Mouse (Mus musculus) thymus, adult 2 months (tissue): ENCODE results near the gene Snx11. TPM values are rescaled to one million over a fixed set of nuclear protein-coding genes. Genes with fewer than 3 reads are reported as not detected.

ENCODE experiments used
- DNase-seq: peaks from one replicate; pipeline ENCODE4 v3.0.0; 2021
- H3K27ac ChIP-seq: fragments of 200-500 bp; 2 replicates; pipeline ENCODE4 v1.5.1; 2012; ENCODE audit warnings: low read length, control low read depth; ENCODE audit not compliant: control insufficient read depth, insufficient read depth
- H3K27me3 ChIP-seq: fragments of 200-500 bp; 2 replicates; pipeline ENCODE4 v1.6.1; 2012; ENCODE audit warnings: mild to moderate bottlenecking, low read length, moderate library complexity, mixed read lengths; ENCODE audit not compliant: control insufficient read depth, insufficient read depth
- H3K36me3 ChIP-seq: fragments of 200-500 bp; 2 replicates; pipeline ENCODE4 v1.6.1; 2012; ENCODE audit warnings: mild to moderate bottlenecking, low read length, moderate library complexity; ENCODE audit not compliant: control insufficient read depth, insufficient read depth
- H3K4me1 ChIP-seq: fragments of 200-500 bp; replicated peaks from 2 replicates; pipeline ENCODE4 v1.6.1; 2012; ENCODE audit warnings: low read length; ENCODE audit not compliant: control insufficient read depth, insufficient read depth
- H3K4me3 ChIP-seq: fragments of 200-500 bp; 2 replicates; pipeline ENCODE4 v1.5.1; 2012; ENCODE audit warnings: mild to moderate bottlenecking, low read length, control low read depth, moderate library complexity; ENCODE audit not compliant: control insufficient read depth, insufficient read depth
- CTCF ChIP-seq: fragments of 200-500 bp; IDR thresholded peaks from 2 replicates; pipeline ENCODE4 v1.5.1; 2012; ENCODE audit warnings: mild to moderate bottlenecking, control low read depth, low read length, moderate library complexity, borderline replicate concordance; ENCODE audit not compliant: control insufficient read depth, poor library complexity, insufficient read depth; ENCODE audit errors: extremely low read depth
- POLR2A ChIP-seq: fragments of 200-500 bp; IDR thresholded peaks from 2 replicates; pipeline ENCODE4 v1.6.1; 2012; ENCODE audit warnings: mild to moderate bottlenecking, low read length, control low read depth, moderate library complexity; ENCODE audit not compliant: control insufficient read depth, poor library complexity, insufficient read depth; ENCODE audit errors: extremely low read depth
- WGBS: fragments of 180-500 bp; shearing (Covaris S2); methylation state at CpG from one replicate; pipeline ENCODE4 v1.1.7; 2018; 5-methylcytosine and 5-hydroxymethylcytosine counted together
- polyA plus RNA-seq: library from polyadenylated mRNA; depleted of rRNA; stranded (reverse); fragments of >200 nt; gene quantifications from 2 replicates; pipeline ENCODE4 v1.2.3, GENCODE M21; 2012

The Snx11 gene
- polyA plus RNA-seq, 1 experiment, result 25.0 TPM

DNA sequence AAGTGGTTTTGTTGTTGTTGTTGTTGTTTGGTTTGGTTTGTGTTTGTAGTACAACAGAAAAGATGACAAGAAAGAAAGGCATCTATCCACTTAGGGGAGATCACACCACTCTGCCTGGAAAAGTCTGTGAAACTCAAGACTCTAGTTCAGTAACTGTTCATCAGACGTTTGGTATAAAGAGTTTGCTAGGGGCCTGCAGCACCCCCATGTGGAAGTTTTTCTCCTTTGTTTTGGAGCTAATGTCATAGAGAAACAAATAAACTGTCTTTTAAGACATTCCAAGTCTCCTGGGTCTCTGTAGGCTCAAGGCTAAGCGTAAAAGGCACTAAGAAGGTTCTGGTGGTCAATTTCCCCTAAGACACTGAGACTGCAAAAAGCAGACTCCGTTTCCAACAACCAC, 1.3 kb downstream of the Snx11 start:
- Histone ChIP-seq H3K27me3 (no peaks in the 10 kb centered on the region), H3K27ac (no peak overlapping the region), H3K36me3 (no peaks in the 10 kb centered on the region), H3K4me1 (peaks cover 7% of the 10 kb centered on the region), H3K4me3 (no peak overlapping the region)
- no peak for DNase-seq
- WGBS, result 73% methylated on average over 3 of the region's 3 CpGs
- no peak for TF ChIP-seq POLR2A
- no peak for TF ChIP-seq CTCF

DNA sequence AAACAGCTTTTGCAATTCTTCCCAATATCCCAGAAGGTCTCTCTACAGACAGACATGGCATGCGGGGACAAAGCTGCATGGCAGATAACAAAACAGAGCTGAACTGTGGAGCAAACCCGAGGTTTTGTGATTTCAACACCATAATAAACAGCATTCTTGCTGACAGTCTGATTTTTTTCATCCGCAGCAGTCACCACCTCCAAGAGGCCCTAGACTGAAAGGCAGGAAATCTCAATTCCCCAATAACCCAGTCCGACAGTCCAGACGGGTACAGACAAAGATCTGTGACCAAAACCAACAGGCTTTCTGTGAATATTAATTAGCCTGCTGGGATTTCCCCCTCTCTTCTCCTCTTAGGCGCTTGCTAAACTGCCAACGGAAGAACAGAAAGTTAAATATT, 1.7 kb downstream of the Snx11 start:
- 84% methylated on average over 7 of the region's 7 CpGs for WGBS
- Histone ChIP-seq H3K4me1 (peaks cover 7% of the 10 kb centered on the region), H3K36me3 (no peaks in the 10 kb centered on the region), H3K4me3 (no peak overlapping the region), H3K27ac (no peak overlapping the region), H3K27me3 (no peaks in the 10 kb centered on the region)
- TF ChIP-seq POLR2A (no peak), CTCF (no peak)
- no peak for DNase-seq

DNA sequence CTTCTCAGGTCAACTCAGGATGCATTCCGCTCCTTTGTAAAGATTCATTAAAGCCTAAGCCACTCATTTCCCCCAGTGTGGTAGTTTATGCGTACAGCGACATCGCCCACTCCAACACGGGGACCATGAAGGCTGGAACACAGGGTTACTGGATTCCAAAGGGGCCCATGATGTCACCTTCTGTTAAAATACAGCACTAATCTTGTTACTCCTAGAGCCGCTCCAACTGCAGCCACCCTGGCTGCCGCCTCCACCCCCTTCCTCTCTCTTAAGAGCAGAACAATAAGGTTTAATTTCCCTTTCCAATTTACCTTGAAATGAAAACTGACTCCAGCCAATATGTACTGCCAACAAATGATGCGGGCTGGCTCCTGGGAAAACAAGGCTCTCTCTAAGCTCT, 2.3 kb downstream of the Snx11 start:
- 94% methylated on average over 8 of the region's 8 CpGs for WGBS
- DNase-seq, result no peak

DNA sequence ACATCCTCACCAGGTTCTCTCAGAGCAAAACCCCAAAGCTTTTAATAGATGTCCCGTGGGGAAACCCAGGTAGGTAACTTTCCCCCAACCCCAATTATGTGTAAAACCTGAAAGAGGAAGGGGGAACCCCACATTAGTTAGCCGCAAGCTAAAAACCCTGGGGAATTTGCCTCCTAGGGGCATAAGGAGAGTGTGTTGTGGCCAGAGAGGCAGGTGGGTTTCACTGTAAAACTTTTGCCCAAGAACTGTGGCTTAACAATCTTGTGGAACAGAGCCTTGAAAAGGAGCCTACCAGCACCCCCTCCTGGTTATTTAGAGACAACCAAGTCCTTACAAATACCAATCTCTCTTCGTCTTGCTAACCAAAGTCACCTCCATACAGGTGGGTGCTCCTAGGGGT, 2.8 kb downstream of the Snx11 start:
- Histone ChIP-seq H3K27ac (no peak overlapping the region), H3K36me3 (no peaks in the 10 kb centered on the region), H3K27me3 (no peaks in the 10 kb centered on the region), H3K4me1 (peaks cover 7% of the 10 kb centered on the region), H3K4me3 (no peak overlapping the region)
- TF ChIP-seq POLR2A (no peak), CTCF (no peak)
- DNase-seq, result no peak
- 89% methylated on average over 3 of the region's 3 CpGs for WGBS

More for the DNA sequence above, 2.3 kb downstream of the Snx11 start:
- Histone ChIP-seq H3K36me3 (no peaks in the 10 kb centered on the region), H3K27me3 (no peaks in the 10 kb centered on the region), H3K4me1 (peaks cover 7% of the 10 kb centered on the region), H3K27ac (no peak overlapping the region), H3K4me3 (no peak overlapping the region)
- TF ChIP-seq CTCF, result no peak
- TF ChIP-seq POLR2A, result no peak

DNA sequence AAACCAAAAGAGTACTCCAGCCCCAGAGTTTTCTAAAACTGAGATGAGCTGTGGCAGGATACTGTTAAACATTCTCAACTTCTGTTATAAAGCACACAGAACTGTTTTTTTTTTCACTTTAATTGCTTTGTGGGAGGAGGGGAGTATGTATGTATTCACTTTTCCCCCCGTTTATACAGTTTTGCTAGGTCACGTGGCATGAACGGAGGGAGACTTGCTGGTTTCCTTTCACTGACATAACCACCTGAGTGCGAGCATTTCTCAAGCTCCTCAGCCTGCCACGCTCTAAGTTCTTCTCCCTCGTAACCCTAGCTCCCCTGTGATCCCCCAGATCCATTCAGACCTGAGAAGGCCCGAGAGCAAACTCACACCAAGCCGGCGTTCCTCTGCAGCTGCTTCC, 4.9 kb downstream of the Snx11 start:
- 96% methylated on average over 9 of the region's 9 CpGs for WGBS
- no peak overlapping the region for H3K27ac ChIP-seq
- no peak overlapping the region for H3K4me3 ChIP-seq
- TF ChIP-seq CTCF, result no peak
- TF ChIP-seq POLR2A, result no peak
- H3K36me3 ChIP-seq, result peaks cover 6% of the 10 kb centered on the region; the same call in 1 of the 2 replicates
- no peak for DNase-seq
- peaks cover 7% of the 10 kb centered on the region for H3K4me1 ChIP-seq
- no peaks in the 10 kb centered on the region for H3K27me3 ChIP-seq

DNA sequence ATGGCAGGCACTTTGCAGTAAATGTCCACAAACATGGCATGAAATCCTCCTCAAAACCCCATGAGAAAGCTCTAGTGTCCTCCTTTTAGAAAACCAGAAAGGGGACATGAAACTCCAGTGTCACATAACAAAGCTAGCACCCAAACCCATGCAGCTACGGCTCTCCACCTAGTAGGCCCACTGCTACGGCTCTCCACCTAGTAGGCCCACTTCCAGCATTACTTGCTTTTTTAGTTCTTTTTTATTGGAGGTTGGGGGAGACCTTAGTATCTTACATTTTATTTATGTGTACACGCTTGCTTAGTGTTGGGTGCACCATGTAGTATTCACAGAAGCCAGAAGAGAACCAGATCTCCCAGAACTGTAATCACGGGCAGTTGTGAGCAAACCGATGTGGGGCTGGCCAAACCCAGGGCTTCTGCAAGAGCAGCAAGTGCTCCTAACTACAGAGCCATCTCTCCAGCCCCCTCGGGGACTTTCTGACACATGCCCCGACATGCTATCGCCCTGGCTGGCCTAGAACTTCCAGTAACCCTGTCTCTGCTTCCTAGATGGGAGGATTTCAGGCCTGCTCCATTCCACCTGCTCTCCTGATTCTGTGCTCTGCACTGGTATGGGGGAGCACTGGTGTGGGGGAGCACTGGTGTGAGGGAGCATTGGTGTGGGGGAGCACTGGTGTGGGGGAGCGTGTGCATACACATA, 5.9 kb downstream of the Snx11 start:
- WGBS, result 96% methylated on average over 9 of the region's 9 CpGs
- H3K36me3 ChIP-seq, result peaks cover 6% of the 10 kb centered on the region; the same call in 1 of the 2 replicates
- H3K4me1 ChIP-seq, result peaks cover under 1% of the 10 kb centered on the region; the same call in 1 of the 2 replicates
- DNase-seq, result no peak
- no peak overlapping the region for H3K4me3 ChIP-seq
- no peaks in the 10 kb centered on the region for H3K27me3 ChIP-seq
- TF ChIP-seq POLR2A (no peak), CTCF (no peak)
- no peak overlapping the region for H3K27ac ChIP-seq
